Mouse (Mus musculus) large intestine, adult 2 months (tissue): ENCODE data around the gene Tcf12. TPM values are rescaled to one million over a fixed set of nuclear protein-coding genes. Genes with fewer than 3 reads are reported as not detected.

Experiments
- DNase-seq: peaks from one replicate; pipeline ENCODE4 v3.0.0-alpha.2; 2012; ENCODE audit warnings: low read depth, low spot score
- WGBS: fragments of 180-500 bp; shearing (Covaris S2); methylation state at CpG from one replicate; pipeline ENCODE4 v1.1.7; 2018; 5-methylcytosine and 5-hydroxymethylcytosine counted together
- polyA plus RNA-seq: library from polyadenylated mRNA; depleted of rRNA; stranded (reverse); fragments of >200 nt; gene quantifications from 2 replicates; pipeline ENCODE4 v1.2.3, GENCODE M21; 2012

Tcf12 gene
- polyA plus RNA-seq, 1 experiment: 35.7 TPM

- 69% methylated on average over 1 of the region's 1 CpGs for WGBS
- DNase-seq: no peak
Observed at GRCm38 (mm10) chr9:72092191-72092590, 19.5 kb downstream of the Tcf12 start.

GRCm38 (mm10) chr9:72088893-72089611 is 22.6 kb downstream of the Tcf12 start:
- 27% methylated on average over 3 of the region's 3 CpGs for WGBS
- DNase-seq: no peak

- WGBS: 48% methylated on average over 3 of the region's 3 CpGs
Observed at GRCm38 (mm10) chr9:72085017-72085416, 26.7 kb downstream of the Tcf12 start.

GRCm38 (mm10) chr9:72084131-72084530 is 27.5 kb downstream of the Tcf12 start:
- no peak for DNase-seq

More at GRCm38 (mm10) chr9:72085017-72085416, 26.7 kb downstream of the Tcf12 start:
- no peak for DNase-seq

- no peak for DNase-seq
Observed at GRCm38 (mm10) chr9:72076158-72076557, 35.5 kb downstream of the Tcf12 start.

GRCm38 (mm10) chr9:72066151-72066550 is 45.5 kb downstream of the Tcf12 start:
- no peak for DNase-seq

GRCm38 (mm10) chr9:72053144-72053543 is 58.5 kb downstream of the Tcf12 start:
- DNase-seq: no peak
- WGBS: 77% methylated on average over 3 of the region's 3 CpGs

- no peak for DNase-seq
Observed at GRCm38 (mm10) chr9:72040156-72040555, 71.5 kb downstream of the Tcf12 start.

- DNase-seq: no peak
- 76% methylated on average over 2 of the region's 2 CpGs for WGBS
Observed at GRCm38 (mm10) chr9:72039369-72039768, 72.3 kb downstream of the Tcf12 start.

- 69% methylated on average over 2 of the region's 2 CpGs for WGBS
- no peak for DNase-seq
Observed at GRCm38 (mm10) chr9:72037059-72037516, 74.6 kb downstream of the Tcf12 start.

- WGBS: 77% methylated on average over 3 of the region's 3 CpGs
Observed at GRCm38 (mm10) chr9:72036257-72036656, 75.4 kb downstream of the Tcf12 start.

GRCm38 (mm10) chr9:72033271-72033670 is 78.4 kb downstream of the Tcf12 start:
- no peak for DNase-seq
- WGBS: 88% methylated on average over 2 of the region's 2 CpGs

More at GRCm38 (mm10) chr9:72036257-72036656, 75.4 kb downstream of the Tcf12 start:
- DNase-seq: no peak

GRCm38 (mm10) chr9:72030274-72030673 is 81.4 kb downstream of the Tcf12 start:
- no peak for DNase-seq

GRCm38 (mm10) chr9:72029601-72030000 is 82.1 kb downstream of the Tcf12 start:
- DNase-seq: no peak
- WGBS: 14% methylated on average over 1 of the region's 1 CpGs

GRCm38 (mm10) chr9:72023274-72023673 is 88.4 kb downstream of the Tcf12 start:
- 62% methylated on average over 5 of the region's 5 CpGs for WGBS
- no peak for DNase-seq

GRCm38 (mm10) chr9:72021512-72021911 is 90.2 kb downstream of the Tcf12 start:
- WGBS: 33% methylated on average over 3 of the region's 3 CpGs
- DNase-seq: no peak

GRCm38 (mm10) chr9:72016021-72016420 is 95.7 kb downstream of the Tcf12 start:
- DNase-seq: no peak
- WGBS: 100% methylated on average over 1 of the region's 1 CpGs

GRCm38 (mm10) chr9:72014585-72015381 is 96.9 kb downstream of the Tcf12 start:
- 71% methylated on average over 4 of the region's 4 CpGs for WGBS

GRCm38 (mm10) chr9:72013541-72013940 is 98.1 kb downstream of the Tcf12 start:
- 96% methylated on average over 1 of the region's 1 CpGs for WGBS
- DNase-seq: no peak

More at GRCm38 (mm10) chr9:72014585-72015381, 96.9 kb downstream of the Tcf12 start:
- no peak for DNase-seq

- 63% methylated on average over 1 of the region's 1 CpGs for WGBS
- DNase-seq: no peak
Observed at GRCm38 (mm10) chr9:72008634-72009033, 103.0 kb downstream of the Tcf12 start.

- WGBS: 80% methylated on average over 3 of the region's 3 CpGs
- DNase-seq: no peak
Observed at GRCm38 (mm10) chr9:71991147-71991546, 120.5 kb downstream of the Tcf12 start.
